11 mouse cellular contexts compared by ENCODE assay signal in the genomic region with DNA sequence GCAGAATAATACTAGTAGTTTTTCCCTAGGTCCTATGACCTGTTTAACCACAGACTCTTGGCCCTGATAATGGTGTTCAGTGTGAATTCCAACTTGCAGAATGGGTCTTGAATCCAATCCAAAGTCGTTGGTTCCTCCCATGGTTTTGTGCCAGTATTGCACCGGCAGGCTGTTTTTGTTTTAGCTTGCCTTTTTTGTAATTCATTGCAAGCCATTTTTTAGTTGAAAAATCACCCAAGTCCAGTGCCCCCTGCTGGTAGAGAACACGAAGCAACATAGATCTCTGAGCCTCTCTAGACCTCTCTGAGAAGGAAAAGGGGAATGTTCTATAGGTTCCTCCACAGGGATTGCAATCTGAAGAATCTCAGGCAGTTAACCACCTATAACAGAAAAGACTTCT. TPM values are rescaled to one million over a fixed set of nuclear protein-coding genes. Genes with fewer than 3 reads are reported as not detected.
DNase-seq lines count a peak whose midpoint lies in the region; ATAC-seq and TF ChIP-seq lines count a peak whose summit lies in the region.
"Had no signal": no experiment of that assay in that cellular context is flagged by ENCODE, and none has a peak within 500 bp of the region (broad histone marks: within the 10 kb centered on the region; RNA-seq: fewer than 3 reads in every experiment).

No protein-coding gene starts in this region.

- no peak for ATAC-seq in liver, embryonic 14.5 days (ENCODE audit: insufficient read depth)
- no peak for ATAC-seq in liver, embryonic 11.5 days (replicated peaks; ENCODE audit: low FRiP score)
- 0 out of 2 replicates have a peak, but pooled peaks have one; percentile 26 for ATAC-seq in megakaryocyte progenitor cell, adult 5-6 weeks (replicated peaks; ENCODE audit: poor library complexity)
- no peak for ATAC-seq in erythroid progenitor cell, adult 5-6 weeks (replicated peaks; ENCODE audit: low FRiP score, poor library complexity, severe bottlenecking)

- H3K9me3 ChIP-seq in liver, embryonic 14.5 days (ENCODE audit: control insufficient read depth, low read length): no peaks in the 10 kb centered on the region
- no peaks in the 10 kb centered on the region for H3K9me3 ChIP-seq in liver, embryonic 11.5 days (ENCODE audit: control insufficient read depth, low read length)

- TF ChIP-seq EP300 in liver, embryonic 14.5 days (IDR thresholded peaks at IDR 0.05; ENCODE audit: low read depth): no peak

- no peak overlapping the region for H3K4me2 ChIP-seq in liver, embryonic 14.5 days (ENCODE audit: low read depth)
- no peak overlapping the region for H3K4me2 ChIP-seq in liver, embryonic 11.5 days

- H3K9ac ChIP-seq in liver, embryonic 14.5 days (replicated peaks): no peak overlapping the region
- H3K9ac ChIP-seq in liver, embryonic 11.5 days (ENCODE audit: low read depth, low read length): no peak overlapping the region

- H3K27ac ChIP-seq in liver, embryonic 14.5 days: no peak overlapping the region
- H3K27ac ChIP-seq in liver, embryonic 11.5 days (ENCODE audit: low read depth, low read length): no peak overlapping the region
- H3K27ac ChIP-seq: macrophage had no signal

- no peaks in the 10 kb centered on the region for H3K27me3 ChIP-seq in liver, embryonic 14.5 days (ENCODE audit: control insufficient read depth, insufficient read depth, low read length)
- H3K27me3 ChIP-seq in liver, embryonic 11.5 days (replicated peaks; ENCODE audit: control insufficient read depth, insufficient read depth, low read length): no peaks in the 10 kb centered on the region

- TF ChIP-seq POLR2A in brain, embryonic 14.5 days (IDR thresholded peaks at IDR 0.05; ENCODE audit: borderline replicate concordance, extremely low read depth, insufficient read depth, insufficient read length, poor library complexity, severe bottlenecking): no peak

- H3K4me1 ChIP-seq in liver, embryonic 14.5 days (replicated peaks; ENCODE audit: control insufficient read depth in 2 of 2, insufficient read depth in 2 of 2, low read length in 1 of 2): no peaks in the 10 kb centered on the region
- H3K4me1 ChIP-seq in liver, embryonic 11.5 days (replicated peaks; ENCODE audit: control insufficient read depth, insufficient read depth, low read length): no peaks in the 10 kb centered on the region

- 13% methylated on average over 3 of the region's 3 CpGs for WGBS in liver, embryonic 14.5 days (ENCODE audit: insufficient replicate concordance)
- WGBS in liver, embryonic 11.5 days: 26% methylated on average over 3 of the region's 3 CpGs

- peak; percentile 49 for TF ChIP-seq CTCF in liver, embryonic 14.5 days (IDR thresholded peaks at IDR 0.05; ENCODE audit: low read depth)
- TF ChIP-seq CTCF in brain, embryonic 14.5 days (IDR thresholded peaks at IDR 0.05; ENCODE audit: borderline replicate concordance, extremely low read depth, insufficient read depth, insufficient read length): peak; percentile 27; the same call in 1 of the 2 replicates

- DNase-seq in adrenal gland, postnatal 10 days: peak; percentile 28
- DNase-seq in adrenal gland, postnatal 25 days: no peak
- no peak for DNase-seq in liver, embryonic 14.5 days (ENCODE audit: low read depth in 3 of 3, low spot score in 3 of 3)
- no peak for DNase-seq in liver, embryonic 11.5 days (ENCODE audit: low spot score)
- DNase-seq in brain, embryonic 14.5 days (ENCODE audit: low read depth): peak; percentile 26
- DNase-seq in right cerebral cortex, postnatal 14 days: no peak

- H3K4me3 ChIP-seq in liver, embryonic 14.5 days (ENCODE audit: insufficient read depth in 1 of 2, low read depth in 2 of 2, low read length in 2 of 2): no peak overlapping the region
- no peak overlapping the region for H3K4me3 ChIP-seq in liver, embryonic 11.5 days (ENCODE audit: low read depth, low read length)

- H3K36me3 ChIP-seq in liver, embryonic 14.5 days (replicated peaks; ENCODE audit: control insufficient read depth, insufficient read depth, low read depth): no peaks in the 10 kb centered on the region
- H3K36me3 ChIP-seq in liver, embryonic 11.5 days (ENCODE audit: control insufficient read depth, insufficient read depth, low read length): no peaks in the 10 kb centered on the region

RNA-seq across cellular contexts. Expression of gene 1600015I10Rik, which starts 17.7 kb away (rescaled TPM):
- total RNA-seq in adrenal gland, postnatal 10 days (2021): under 1 TPM in 1 of 2 experiments, not detected in 1; 0.12 TPM
- not detected in 2 replicates for total RNA-seq in adrenal gland, postnatal 25 days (2021)
- polyA plus RNA-seq in liver, embryonic 14.5 days (2012; rRNA removed): not detected in 2 replicates
- polyA plus RNA-seq in liver, embryonic 14.5 days (2014; fragmentation: Nextera tagmentation; extraction: Ambion mirVana): not detected in 2 replicates
- polyA plus RNA-seq in liver, embryonic 11.5 days (2014; fragmentation: Nextera tagmentation; extraction: Ambion mirVana): not detected in 2 replicates
- polyA plus RNA-seq in brain, embryonic 14.5 days (2012; rRNA removed): not detected in 2 replicates
- not detected in 2 replicates for total RNA-seq in megakaryocyte progenitor cell, adult 5-6 weeks (2015)
- not detected in 2 replicates for total RNA-seq in megakaryocyte progenitor cell, adult 5-6 weeks (2017)
- total RNA-seq in erythroid progenitor cell, adult 5-6 weeks (2015; ENCODE audit: low replicate concordance): not detected in 2 replicates
- total RNA-seq in erythroid progenitor cell, adult 5-6 weeks (2017; ENCODE audit: low replicate concordance): not detected in 2 replicates
- polyA plus RNA-seq: macrophage; stomach, embryonic 16.5 days had no signal

RNA-seq across cellular contexts. Expression of gene Aoc1, which starts 39.3 kb away (rescaled TPM):
- total RNA-seq in adrenal gland, postnatal 10 days (2021): not detected
- not detected in 2 replicates for total RNA-seq in adrenal gland, postnatal 25 days (2021)
- 0.02 TPM in 1 of 2 replicates, not detected in the other for polyA plus RNA-seq in liver, embryonic 14.5 days (2012; rRNA removed)
- not detected in 2 replicates for polyA plus RNA-seq in liver, embryonic 14.5 days (2014; fragmentation: Nextera tagmentation; extraction: Ambion mirVana)
- not detected in 2 replicates for polyA plus RNA-seq in liver, embryonic 11.5 days (2014; fragmentation: Nextera tagmentation; extraction: Ambion mirVana)
- polyA plus RNA-seq in brain, embryonic 14.5 days (2012; rRNA removed): 0.03 and 0.04 TPM in 2 replicates
- total RNA-seq in megakaryocyte progenitor cell, adult 5-6 weeks (2015): 0.12 and 0.20 TPM in 2 replicates
- 0.17 TPM in 1 of 2 replicates, not detected in the other for total RNA-seq in megakaryocyte progenitor cell, adult 5-6 weeks (2017)
- not detected in 2 replicates for total RNA-seq in erythroid progenitor cell, adult 5-6 weeks (2015; ENCODE audit: low replicate concordance)
- not detected in 2 replicates for total RNA-seq in erythroid progenitor cell, adult 5-6 weeks (2017; ENCODE audit: low replicate concordance)
- polyA plus RNA-seq: heart, embryonic 14.5 days; macrophage had no signal

Comparison
In these comparisons a context has a peak if more than half of its experiments do, and no peak if none do; other contexts are left out.
1. DNase-seq: peak in adrenal gland, postnatal 10 days (single experiment) and brain, embryonic 14.5 days (single experiment); none in adrenal gland, postnatal 25 days (single experiment), liver, embryonic 14.5 days (0 of 3), liver, embryonic 11.5 days (single experiment) and right cerebral cortex, postnatal 14 days (single experiment).